Mouse (Mus musculus) liver, adult 2 months (tissue): ENCODE measurements at regions not wholly inside any gene's neighbourhood (a gene's known extent, or its start where the extent isn't known, plus 50 kb on each side); places are given as distances from the start of the nearest gene placed in this dataset.

Experiments
- CTCF ChIP-seq: fragments of 200-500 bp; IDR thresholded peaks from 2 replicates; pipeline ENCODE4 v1.5.1; 2011; ENCODE audit warnings: low read depth, low read length, control low read depth
- POLR2A ChIP-seq: fragments of 200-500 bp; IDR thresholded peaks from 2 replicates; pipeline ENCODE4 v1.6.1; 2011; ENCODE audit warnings: low read length, control low read depth; ENCODE audit not compliant: insufficient read depth; ENCODE audit errors: extremely low read depth

DNA sequence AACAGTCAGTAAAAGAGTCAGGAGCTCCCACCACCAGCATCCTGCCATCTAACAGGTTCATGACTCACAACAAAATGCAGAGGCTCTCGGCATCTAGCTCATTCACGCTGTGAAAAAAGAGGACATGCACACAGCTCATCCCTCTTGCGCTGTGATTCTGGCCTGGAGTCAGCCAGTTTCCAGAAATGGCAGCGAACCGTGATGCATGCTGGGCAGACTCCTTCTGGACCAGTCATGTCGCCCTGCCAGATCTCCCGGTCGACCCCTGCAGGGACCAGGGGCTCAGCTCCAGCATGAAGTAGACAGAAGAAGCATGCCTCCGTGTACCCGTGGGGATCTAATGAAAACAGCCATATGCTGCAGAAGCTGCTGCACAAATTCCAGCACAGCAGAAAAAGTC lies 254.6 kb downstream of the Rybp start:
- no peak for TF ChIP-seq CTCF
- TF ChIP-seq POLR2A, result no peak
